Mouse (Mus musculus) spleen, adult 12 weeks (tissue): ENCODE results near the gene Bsn.

ENCODE experiments used
- DNase-seq: peaks from one replicate; pipeline ENCODE4 v3.0.0; 2022; ENCODE audit warnings: low spot score

Bsn gene

GRCm38 (mm10) chr9:108054331-108055040 is 135.7 kb downstream of the Bsn start:
- no peak for DNase-seq

DNA sequence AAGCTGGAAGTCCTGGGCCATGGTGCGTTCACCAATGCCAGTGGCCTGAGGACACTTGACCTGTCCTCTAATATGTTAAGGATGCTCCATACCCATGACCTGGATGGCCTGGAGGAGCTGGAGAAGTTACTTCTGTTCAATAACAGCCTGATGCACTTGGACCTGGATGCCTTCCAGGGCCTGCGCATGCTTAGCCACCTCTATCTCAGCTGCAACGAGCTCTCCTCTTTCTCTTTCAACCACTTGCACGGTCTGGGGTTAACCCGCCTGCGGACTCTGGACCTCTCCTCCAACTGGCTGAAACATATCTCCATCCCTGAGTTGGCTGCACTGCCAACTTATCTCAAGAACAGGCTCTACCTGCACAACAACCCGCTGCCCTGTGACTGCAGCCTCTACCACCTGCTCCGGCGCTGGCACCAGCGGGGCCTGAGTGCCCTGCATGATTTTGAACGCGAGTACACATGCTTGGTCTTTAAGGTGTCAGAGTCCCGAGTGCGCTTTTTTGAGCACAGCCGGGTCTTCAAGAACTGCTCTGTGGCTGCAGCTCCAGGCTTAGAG is 136.4 kb downstream of the Bsn start:
- no peak for DNase-seq

GRCm38 (mm10) chr9:108052885-108053664 is 137.1 kb downstream of the Bsn start, which contains the start of gene Amigo3:
Gene Amigo3 (plus strand): TSS chr9:108053159.
- peak; percentile 93 for DNase-seq

DNA sequence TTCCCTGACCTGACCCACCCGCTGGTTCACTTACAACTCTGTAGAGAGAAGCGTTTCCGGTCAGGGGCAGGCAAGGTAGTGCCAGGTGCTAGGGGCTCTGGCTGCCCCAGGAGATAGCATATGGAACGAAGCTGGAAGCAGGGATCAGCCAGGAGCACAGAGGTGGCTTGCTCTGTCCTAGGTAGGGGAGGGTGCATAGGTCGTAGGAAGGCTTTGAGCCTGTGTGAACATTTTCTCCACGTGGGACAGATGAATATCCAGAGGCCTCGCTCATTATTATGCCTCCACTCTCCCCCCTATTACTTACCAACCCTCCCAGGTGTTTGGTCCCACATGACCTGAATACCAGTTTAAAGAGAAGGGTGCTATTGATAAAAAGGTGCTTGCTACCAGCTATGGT is 137.8 kb downstream of the Bsn start:
- no peak for DNase-seq

DNA sequence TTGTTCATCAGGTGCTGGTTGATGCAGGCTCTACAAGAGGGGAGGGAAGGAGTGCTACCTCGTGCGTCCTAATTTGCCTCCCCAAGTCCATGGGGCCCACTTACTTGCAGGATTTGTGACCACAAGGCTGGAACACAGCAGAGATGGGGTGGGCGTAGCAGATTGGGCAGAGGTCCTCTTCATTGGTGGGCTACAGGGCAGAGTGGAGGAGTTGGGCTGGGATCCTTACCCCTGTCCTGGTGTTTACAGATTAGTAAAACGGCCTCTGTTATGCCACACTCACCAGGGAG is 138.3 kb downstream of the Bsn start:
- DNase-seq: no peak

DNA sequence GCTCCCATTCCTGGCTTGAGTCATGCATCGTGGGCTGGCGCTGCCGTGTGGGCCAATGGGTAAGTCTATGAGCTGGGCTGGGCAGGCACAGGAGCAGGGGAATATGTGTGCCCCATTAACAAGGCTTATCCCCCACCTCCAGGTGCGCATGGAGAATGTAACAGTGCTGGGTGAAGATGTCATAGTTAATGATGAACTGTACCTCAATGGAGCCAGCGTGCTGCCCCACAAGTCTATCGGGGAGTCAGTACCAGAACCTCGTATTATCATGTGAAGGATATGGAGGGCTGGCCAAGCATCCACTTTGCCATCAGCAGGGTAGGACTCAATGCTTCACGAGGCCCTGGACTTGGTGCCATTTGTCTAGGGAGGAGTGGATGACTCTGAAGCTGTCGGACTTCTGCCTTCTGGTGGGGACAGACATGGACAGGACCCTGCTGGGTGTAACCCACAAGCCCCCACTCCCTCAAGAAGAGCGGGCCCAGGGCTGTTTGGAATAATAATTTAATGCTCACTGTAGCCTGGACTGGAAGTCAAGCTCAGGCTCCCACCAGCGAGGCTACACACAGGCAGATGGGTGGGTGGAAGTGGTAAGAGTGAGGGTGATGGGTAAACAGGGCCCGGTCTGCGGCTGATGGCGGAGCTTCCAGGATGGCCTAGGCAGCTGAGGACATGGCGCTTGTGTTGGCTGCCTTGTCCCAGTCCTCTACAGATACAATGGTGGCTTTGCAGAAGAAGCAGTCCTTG is 138.8 kb downstream of the Bsn start:
- no peak for DNase-seq

- no peak for DNase-seq
Observed at GRCm38 (mm10) chr9:108049561-108050251, 140.5 kb downstream of the Bsn start.

- peak; percentile 91 for DNase-seq
Observed at GRCm38 (mm10) chr9:108049016-108049455, 141.1 kb downstream of the Bsn start, which contains the start of gene Gmppb. Gene Gmppb (plus strand): TSS chr9:108049242.

DNA sequence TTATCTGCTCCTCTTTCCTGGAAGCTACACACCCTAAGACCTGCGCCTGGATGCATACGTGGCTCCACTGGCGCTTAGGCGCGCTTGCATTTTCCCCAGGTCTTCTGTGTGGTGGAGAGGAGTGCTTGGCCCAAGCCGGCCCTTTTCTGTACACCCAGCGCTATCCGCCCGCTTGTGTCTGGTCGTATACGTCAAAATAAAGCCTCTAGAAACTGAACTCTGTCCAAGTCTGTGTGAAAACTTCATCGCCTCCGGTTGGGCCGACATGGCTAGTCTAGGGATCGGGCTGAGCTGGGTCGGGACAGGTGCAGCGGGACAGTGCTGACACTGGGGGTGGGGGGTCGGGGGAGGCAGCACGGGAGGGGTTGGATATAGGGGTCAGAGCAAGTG is 141.6 kb downstream of the Bsn start:
- DNase-seq: peak; percentile 48

GRCm38 (mm10) chr9:108047601-108048565 is 142.3 kb downstream of the Bsn start:
- DNase-seq: no peak

- DNase-seq: no peak
Observed at GRCm38 (mm10) chr9:108046582-108046981, 143.6 kb downstream of the Bsn start.
